Mouse (Mus musculus): Measurements from ENCODE around the gene Slc38a9. TPM values are rescaled to one million over a fixed set of nuclear protein-coding genes. Genes with fewer than 3 reads are reported as not detected.

Gene Slc38a9
- polyA plus RNA-seq, 1 experiment from 2014 or later: 11.3 TPM

DNA sequence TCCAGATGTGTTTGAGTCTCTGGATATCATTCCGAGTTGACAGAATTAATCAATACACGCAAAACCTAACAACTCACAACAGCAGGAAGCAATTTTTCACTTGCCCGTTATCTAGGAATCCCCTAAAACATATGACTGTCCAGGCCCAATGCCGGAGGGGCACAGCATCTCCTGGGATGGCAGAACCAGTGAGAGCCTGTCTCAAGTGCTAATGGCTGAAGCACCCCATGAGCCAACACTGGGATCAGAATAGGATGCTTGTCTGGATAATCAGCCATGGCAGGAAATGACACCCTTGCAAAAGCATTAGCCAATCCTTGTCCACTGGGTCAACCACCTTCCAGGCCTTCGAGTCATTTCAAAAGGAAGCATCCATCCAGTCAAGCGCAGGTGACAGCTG, 79.5 kb downstream of the Slc38a9 start:
- H3K9ac ChIP-seq (ENCODE audit: low read depth, low read length): no peak overlapping the region
- H3K36me3 ChIP-seq (ENCODE audit: insufficient read depth, low read length): no peaks in the 10 kb centered on the region
- 79% methylated on average over 6 of the region's 6 CpGs for WGBS

DNA sequence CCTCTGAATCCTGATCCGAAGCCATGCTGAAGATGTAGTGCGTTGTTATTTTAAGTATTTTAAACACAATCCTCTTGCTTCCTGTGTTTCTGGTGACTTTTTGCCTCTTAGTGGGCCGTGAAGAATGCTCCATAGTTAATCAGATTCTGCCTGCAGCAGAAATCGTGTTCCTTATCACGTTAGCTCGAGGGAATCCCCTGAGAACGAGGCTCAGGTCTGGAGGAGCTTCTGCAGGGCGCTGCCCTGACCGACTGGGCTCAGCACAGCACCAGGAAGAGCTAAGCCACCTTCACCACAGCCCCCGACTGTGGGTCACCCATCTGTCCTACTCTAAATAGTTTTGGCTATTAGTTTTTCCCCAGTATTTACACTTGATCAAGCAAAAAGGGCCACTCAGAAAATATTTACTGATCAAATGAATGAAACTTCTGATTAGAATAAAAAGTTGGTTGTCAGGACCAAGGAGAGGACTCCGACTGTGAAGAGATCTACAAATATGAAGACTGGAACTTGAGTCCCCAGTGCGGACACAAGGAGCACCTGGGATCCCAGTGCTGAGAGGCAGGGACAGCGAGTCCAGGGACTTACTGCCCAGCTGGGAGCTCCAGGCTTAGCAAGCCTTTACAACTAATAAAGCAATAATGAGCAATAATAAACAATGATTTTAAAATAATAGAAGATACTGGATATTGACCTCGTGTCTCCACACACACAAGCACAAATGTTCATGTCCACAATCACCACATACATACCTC, 81.7 kb downstream of the Slc38a9 start:
- no peak for DNase-seq (ENCODE audit: low spot score)
- H3K4me3 ChIP-seq (replicated peaks; ENCODE audit: low read depth, low read length): no peak overlapping the region
- ATAC-seq (replicated peaks; ENCODE audit: low FRiP score, low read depth): no peak
- H3K9me3 ChIP-seq (replicated peaks; ENCODE audit: low read length): no peaks in the 10 kb centered on the region
- H3K4me1 ChIP-seq (replicated peaks; ENCODE audit: insufficient read depth, low read length): peaks cover 9% of the 10 kb centered on the region
- no peaks in the 10 kb centered on the region for H3K36me3 ChIP-seq (ENCODE audit: insufficient read depth, low read length)
- WGBS: 51% methylated on average over 14 of the region's 14 CpGs
- no peak overlapping the region for H3K9ac ChIP-seq (ENCODE audit: low read depth, low read length)
- no peaks in the 10 kb centered on the region for H3K27me3 ChIP-seq (ENCODE audit: insufficient read depth, low read length)
- no peak overlapping the region for H3K4me2 ChIP-seq (ENCODE audit: low read length)
- no peak for TF ChIP-seq CTCF (IDR thresholded peaks at IDR 0.05; ENCODE audit: low read depth)
- peak overlapping the region; percentile 50; the same call in 1 of the 2 replicates for H3K27ac ChIP-seq

More for the DNA sequence above, 79.5 kb downstream of the Slc38a9 start:
- Histone ChIP-seq H3K4me2 (ENCODE audit: low read length) (no peak overlapping the region), H3K9me3 (replicated peaks; ENCODE audit: low read length) (no peaks in the 10 kb centered on the region), H3K27ac (no peak overlapping the region), H3K4me1 (replicated peaks; ENCODE audit: insufficient read depth, low read length) (peaks cover 9% of the 10 kb centered on the region), H3K27me3 (ENCODE audit: insufficient read depth, low read length) (no peaks in the 10 kb centered on the region), H3K4me3 (replicated peaks; ENCODE audit: low read depth, low read length) (no peak overlapping the region)
- DNase-seq (ENCODE audit: low spot score) (no peak), ATAC-seq (replicated peaks; ENCODE audit: low FRiP score, low read depth) (no peak)
- TF ChIP-seq CTCF (IDR thresholded peaks at IDR 0.05; ENCODE audit: low read depth): no peak

DNA sequence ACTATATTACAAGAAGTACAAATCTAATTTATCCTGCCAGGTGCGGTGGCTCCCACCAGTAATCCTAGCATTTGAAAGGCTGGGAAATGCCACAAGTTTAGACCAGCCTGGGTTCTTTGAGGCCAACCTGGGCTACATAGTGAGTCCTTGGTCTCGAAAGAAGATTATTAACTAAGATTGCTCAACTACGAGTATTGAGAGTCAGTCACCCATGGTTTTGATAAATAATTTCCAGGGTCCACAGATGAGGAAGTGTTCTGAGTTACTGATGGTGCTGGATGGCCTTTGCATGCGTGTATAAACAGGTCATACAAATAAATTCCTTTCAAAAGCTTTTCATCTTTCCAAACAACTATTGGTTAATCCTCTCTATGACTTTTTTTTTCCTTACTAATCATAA, 83.1 kb downstream of the Slc38a9 start:
- no peak overlapping the region for H3K9ac ChIP-seq (ENCODE audit: low read depth, low read length)
- ATAC-seq (replicated peaks; ENCODE audit: low FRiP score, low read depth) (0 out of 2 replicates have a peak, but pooled peaks have one; percentile 65), DNase-seq (ENCODE audit: low spot score) (no peak)
- no peaks in the 10 kb centered on the region for H3K27me3 ChIP-seq (ENCODE audit: insufficient read depth, low read length)
- H3K9me3 ChIP-seq (replicated peaks; ENCODE audit: low read length): no peaks in the 10 kb centered on the region
- no peak overlapping the region for H3K4me2 ChIP-seq (ENCODE audit: low read length)
- no peak for TF ChIP-seq CTCF (IDR thresholded peaks at IDR 0.05; ENCODE audit: low read depth)
- H3K4me1 ChIP-seq (replicated peaks; ENCODE audit: insufficient read depth, low read length): peaks cover 9% of the 10 kb centered on the region
- WGBS: 72% methylated on average over 4 of the region's 4 CpGs
- H3K27ac ChIP-seq: no peak overlapping the region; the same call in 1 of the 2 replicates
- no peak overlapping the region for H3K4me3 ChIP-seq (replicated peaks; ENCODE audit: low read depth, low read length)
- no peaks in the 10 kb centered on the region for H3K36me3 ChIP-seq (ENCODE audit: insufficient read depth, low read length)

DNA sequence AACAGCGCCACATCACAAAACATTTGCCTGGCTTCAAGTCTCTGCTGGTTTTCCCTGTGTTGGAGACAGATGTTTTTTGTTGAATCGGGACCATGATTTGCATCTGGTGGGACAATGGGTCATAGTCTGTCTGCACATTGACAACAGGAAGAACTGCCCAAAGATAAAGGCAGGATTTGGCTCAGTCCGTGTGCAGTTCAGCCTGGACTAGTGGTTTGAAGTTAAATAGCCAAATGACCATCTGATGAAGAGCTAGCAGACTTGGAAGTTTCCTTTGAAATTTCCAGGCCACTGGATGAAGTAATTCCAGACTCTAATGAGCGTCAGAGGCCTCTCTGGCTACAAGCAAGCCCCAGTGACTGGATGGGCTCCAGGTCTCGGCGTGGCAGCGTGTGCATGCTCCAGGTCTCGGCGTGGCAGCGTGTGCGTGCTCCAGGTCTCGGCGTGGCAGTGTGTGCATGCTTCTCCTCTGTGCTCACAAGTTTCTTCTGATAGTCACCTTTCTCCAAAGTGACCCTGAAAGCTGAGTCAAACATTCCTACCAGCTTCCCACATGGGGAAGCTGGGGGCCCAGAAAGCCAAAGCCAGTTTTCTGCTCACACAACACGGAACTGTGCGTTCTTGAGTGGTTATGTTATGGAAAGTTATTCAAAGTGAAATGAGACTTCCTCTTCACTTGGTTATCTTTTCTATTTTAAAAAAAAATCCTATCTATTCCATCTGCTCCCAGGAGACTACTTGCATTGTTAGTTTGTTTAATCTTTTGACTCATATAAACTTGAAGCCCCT, 83.7 kb downstream of the Slc38a9 start:
- Histone ChIP-seq H3K27me3 (ENCODE audit: insufficient read depth, low read length) (no peaks in the 10 kb centered on the region), H3K27ac (0 out of 2 replicates have a peak overlapping the region, but pooled peaks have one; percentile 36), H3K4me1 (replicated peaks; ENCODE audit: insufficient read depth, low read length) (peaks cover 9% of the 10 kb centered on the region), H3K4me2 (ENCODE audit: low read length) (no peak overlapping the region), H3K9ac (ENCODE audit: low read depth, low read length) (no peak overlapping the region), H3K36me3 (ENCODE audit: insufficient read depth, low read length) (no peaks in the 10 kb centered on the region), H3K4me3 (replicated peaks; ENCODE audit: low read depth, low read length) (no peak overlapping the region), H3K9me3 (replicated peaks; ENCODE audit: low read length) (no peaks in the 10 kb centered on the region)
- DNase-seq (ENCODE audit: low spot score): no peak
- 73% methylated on average over 15 of the region's 15 CpGs for WGBS
- no peak for ATAC-seq (replicated peaks; ENCODE audit: low FRiP score, low read depth)
- no peak for TF ChIP-seq CTCF (IDR thresholded peaks at IDR 0.05; ENCODE audit: low read depth)

DNA sequence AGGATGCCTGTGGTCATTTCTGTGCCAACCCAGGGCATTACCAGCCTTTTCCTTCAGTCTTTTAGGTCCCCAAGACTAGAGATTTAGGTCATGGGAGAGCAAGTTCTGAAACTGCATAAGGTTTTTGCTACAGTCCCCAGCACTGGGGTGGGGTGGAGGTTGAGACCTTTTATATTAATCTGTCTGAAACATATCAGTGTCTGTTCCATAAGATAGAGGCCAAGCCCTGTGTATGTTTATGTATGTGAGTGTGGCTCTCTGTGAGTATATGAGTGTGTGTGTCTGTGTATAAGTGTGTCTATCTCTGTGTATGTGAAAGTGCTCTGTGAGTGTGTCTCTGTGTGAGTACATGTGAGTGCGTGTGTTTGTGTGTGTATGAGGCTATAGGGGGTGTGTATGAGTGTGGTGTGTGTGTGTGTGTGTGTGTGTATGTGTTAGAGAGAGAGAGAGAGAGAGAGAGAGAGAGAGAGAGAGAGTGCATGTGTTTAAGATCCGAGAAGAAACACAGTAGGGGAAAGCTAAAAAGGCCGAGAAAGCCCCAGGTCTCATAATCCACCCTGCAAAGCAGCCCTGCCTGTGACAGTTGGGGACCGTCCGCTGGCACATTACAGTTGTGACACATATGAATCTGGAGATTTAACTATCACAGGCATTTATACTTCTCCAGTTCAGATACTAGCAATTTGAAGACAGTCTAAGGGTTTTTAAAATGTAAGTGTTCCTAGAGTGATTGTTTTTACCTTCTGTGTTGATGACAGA, 85.6 kb downstream of the Slc38a9 start:
- Histone ChIP-seq H3K9me3 (replicated peaks; ENCODE audit: low read length) (no peaks in the 10 kb centered on the region), H3K4me2 (ENCODE audit: low read length) (no peak overlapping the region), H3K4me1 (replicated peaks; ENCODE audit: insufficient read depth, low read length) (peaks cover 16% of the 10 kb centered on the region), H3K4me3 (replicated peaks; ENCODE audit: low read depth, low read length) (no peak overlapping the region), H3K9ac (ENCODE audit: low read depth, low read length) (no peak overlapping the region), H3K27ac (no peak overlapping the region), H3K27me3 (ENCODE audit: insufficient read depth, low read length) (no peaks in the 10 kb centered on the region), H3K36me3 (ENCODE audit: insufficient read depth, low read length) (no peaks in the 10 kb centered on the region)
- DNase-seq (ENCODE audit: low spot score): no peak
- 86% methylated on average over 5 of the region's 5 CpGs for WGBS
- TF ChIP-seq CTCF (IDR thresholded peaks at IDR 0.05; ENCODE audit: low read depth): no peak
- no peak for ATAC-seq (replicated peaks; ENCODE audit: low FRiP score, low read depth)

DNA sequence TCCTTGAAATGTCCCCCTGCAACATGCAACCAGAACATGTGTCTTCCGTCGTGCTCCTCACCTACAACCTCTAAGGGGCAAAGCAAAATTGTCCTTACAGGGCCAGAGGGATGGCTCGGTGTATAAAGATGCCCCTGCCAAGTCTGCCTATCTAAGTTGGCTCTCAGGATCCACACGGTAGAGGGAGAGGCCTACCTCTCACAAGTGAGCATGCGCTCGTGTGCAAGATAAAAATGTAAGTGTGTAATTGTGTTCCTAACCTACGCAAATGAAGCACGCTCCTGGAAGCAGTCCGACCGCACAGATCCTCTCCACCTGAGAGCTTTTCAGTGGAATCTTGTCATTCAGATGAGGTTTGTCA, 86.1 kb downstream of the Slc38a9 start:
- peaks cover 21% of the 10 kb centered on the region for H3K4me1 ChIP-seq (replicated peaks; ENCODE audit: insufficient read depth, low read length)
- H3K27ac ChIP-seq: no peak overlapping the region
- 88% methylated on average over 10 of the region's 10 CpGs for WGBS
- H3K4me2 ChIP-seq (ENCODE audit: low read length): no peak overlapping the region
- H3K4me3 ChIP-seq (replicated peaks; ENCODE audit: low read depth, low read length): no peak overlapping the region
- no peak for TF ChIP-seq CTCF (IDR thresholded peaks at IDR 0.05; ENCODE audit: low read depth)
- H3K9ac ChIP-seq (ENCODE audit: low read depth, low read length): no peak overlapping the region
- no peaks in the 10 kb centered on the region for H3K9me3 ChIP-seq (replicated peaks; ENCODE audit: low read length)
- H3K36me3 ChIP-seq (ENCODE audit: insufficient read depth, low read length): no peaks in the 10 kb centered on the region
- ATAC-seq (replicated peaks; ENCODE audit: low FRiP score, low read depth) (no peak), DNase-seq (ENCODE audit: low spot score) (no peak)
- no peaks in the 10 kb centered on the region for H3K27me3 ChIP-seq (ENCODE audit: insufficient read depth, low read length)

Data from kidney, postnatal 0 days (tissue).